Mouse (Mus musculus) testis, adult 2 months (tissue): Measurements from ENCODE around the gene Boll.

Experiments
- CTCF ChIP-seq: fragments of 200-500 bp; IDR thresholded peaks from 2 replicates; pipeline ENCODE4 v1.5.1; 2012; ENCODE audit warnings: low read depth, mild to moderate bottlenecking, inconsistent platforms, low read length, moderate library complexity; ENCODE audit not compliant: control insufficient read depth, insufficient read depth, insufficient replicate concordance
- POLR2A ChIP-seq: fragments of 200-500 bp; IDR thresholded peaks from 2 replicates; pipeline ENCODE4 v1.6.1; 2012; ENCODE audit warnings: low read depth, mild to moderate bottlenecking, inconsistent platforms, low read length, moderate library complexity; ENCODE audit not compliant: control insufficient read depth

DNA sequence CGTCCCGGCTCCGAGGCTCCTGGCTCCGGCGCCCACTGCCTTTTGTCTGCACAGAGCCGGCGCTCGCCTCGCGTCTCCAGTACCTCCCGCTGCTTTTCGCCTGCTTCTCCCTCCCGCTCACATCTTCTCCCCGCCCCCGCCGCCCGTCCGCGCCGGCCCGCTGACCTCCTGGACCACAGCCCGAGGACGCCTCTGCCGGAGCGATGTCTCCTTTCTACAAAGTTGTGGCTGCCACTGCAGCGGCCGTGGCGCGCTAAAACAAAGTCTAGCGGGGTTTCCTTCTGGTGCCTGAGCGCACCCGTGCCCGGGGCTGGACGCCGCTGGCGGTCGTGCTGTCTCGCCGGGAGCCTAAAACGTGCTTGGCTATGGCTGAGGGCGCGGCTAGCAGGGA lies 42.7 kb upstream of the Boll start:
- TF ChIP-seq CTCF (no peak), POLR2A (no peak)
